Mouse (Mus musculus): ENCODE data around the gene Myo15b. TPM values are rescaled to one million over a fixed set of nuclear protein-coding genes. Genes with fewer than 3 reads are reported as not detected.
"Not testable (repeated sequence)": the region's sequence is repeated elsewhere in the genome, so short reads cannot be mapped to it uniquely, and the experiment has no call there.

The Myo15b gene
- total RNA-seq, 2 experiments from 2014 or later, result not detected

GRCm38 (mm10) chr11:115830550-115831325 lies 27.5 kb upstream of the Myo15b start:
- no peak for ATAC-seq (replicated peaks; ENCODE audit: low FRiP score, poor library complexity, severe bottlenecking)

- no peak for ATAC-seq (replicated peaks; ENCODE audit: low FRiP score, poor library complexity, severe bottlenecking)
Measured at GRCm38 (mm10) chr11:115831518-115831917, 26.7 kb upstream of the Myo15b start.

GRCm38 (mm10) chr11:115832064-115832463 lies 26.1 kb upstream of the Myo15b start:
- ATAC-seq (replicated peaks; ENCODE audit: low FRiP score, poor library complexity, severe bottlenecking), result no peak

DNA sequence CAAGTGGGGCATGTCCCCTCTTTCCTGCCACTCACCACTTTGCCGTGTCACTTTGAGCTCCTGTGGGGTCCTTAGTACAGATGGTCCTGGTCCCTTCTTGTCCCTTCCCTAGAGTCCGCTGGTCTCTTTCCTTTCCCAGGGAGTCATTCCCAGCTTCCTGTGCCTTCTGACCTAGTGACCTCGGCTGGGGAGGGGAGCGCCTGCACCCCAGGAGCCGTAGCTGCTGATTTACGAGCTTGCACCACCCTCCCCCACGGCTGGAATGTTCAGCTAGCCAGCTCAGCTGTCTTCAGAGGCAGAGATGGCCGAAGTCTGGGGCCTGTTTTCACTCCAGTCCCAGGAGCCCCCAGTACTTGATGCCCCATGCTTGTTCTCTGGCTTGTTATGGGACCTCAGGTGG lies 25.7 kb upstream of the Myo15b start:
- no peak for ATAC-seq (replicated peaks; ENCODE audit: low FRiP score, poor library complexity, severe bottlenecking)

DNA sequence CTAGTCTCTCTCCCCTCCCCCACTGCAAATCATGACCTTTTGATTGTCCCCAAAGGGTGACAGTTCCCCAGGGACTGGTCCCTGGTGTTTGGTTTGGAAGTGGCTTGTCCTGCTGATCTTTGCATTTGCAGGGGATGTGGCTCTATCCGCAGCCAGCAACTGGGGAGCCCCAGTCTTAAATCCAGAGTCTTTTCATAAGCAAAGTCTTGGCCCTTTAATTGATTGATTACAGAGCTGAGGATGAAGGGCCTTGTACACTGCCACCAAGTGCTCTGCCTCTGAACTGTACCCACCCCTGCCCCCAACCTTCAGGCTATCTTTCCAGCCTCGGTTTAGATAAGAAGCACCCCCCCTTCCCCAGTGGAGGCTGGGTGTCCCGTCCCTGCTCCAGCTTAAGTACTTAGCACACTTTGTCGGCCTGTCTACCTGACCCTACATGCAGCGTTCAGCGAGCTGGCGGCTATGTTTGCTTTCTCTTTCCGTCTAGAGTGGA lies 25.1 kb upstream of the Myo15b start:
- no peak for ATAC-seq (replicated peaks; ENCODE audit: low FRiP score, poor library complexity, severe bottlenecking)

- no peak for ATAC-seq (replicated peaks; ENCODE audit: low FRiP score, poor library complexity, severe bottlenecking)
Measured at GRCm38 (mm10) chr11:115834033-115834432, 24.2 kb upstream of the Myo15b start.

GRCm38 (mm10) chr11:115836656-115837395 lies 21.4 kb upstream of the Myo15b start:
- no peak for ATAC-seq (replicated peaks; ENCODE audit: low FRiP score, poor library complexity, severe bottlenecking)

GRCm38 (mm10) chr11:115837606-115838345 lies 20.4 kb upstream of the Myo15b start:
- no peak for ATAC-seq (replicated peaks; ENCODE audit: low FRiP score, poor library complexity, severe bottlenecking)

DNA sequence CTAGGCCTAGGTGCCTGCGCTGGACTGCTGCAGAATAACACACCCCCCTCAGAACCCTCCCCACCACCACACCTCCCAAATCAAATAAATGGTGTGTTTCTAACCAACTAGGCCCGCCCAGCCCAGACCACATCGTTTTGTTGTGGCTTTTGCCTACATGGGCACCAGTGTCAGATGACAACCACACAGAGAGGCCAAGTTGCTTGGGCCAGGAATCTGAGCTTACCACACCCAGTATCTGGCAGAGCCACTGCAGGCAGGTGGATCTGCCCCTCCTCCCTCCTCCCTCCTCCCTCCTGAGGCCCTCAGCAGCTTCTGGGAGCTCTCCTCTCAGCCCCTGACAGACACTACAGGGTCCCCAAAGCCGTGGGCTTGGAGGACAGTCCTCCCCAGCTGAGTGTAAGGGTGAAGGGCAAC lies 19.3 kb upstream of the Myo15b start:
- no peak for ATAC-seq (replicated peaks; ENCODE audit: low FRiP score, poor library complexity, severe bottlenecking)

DNA sequence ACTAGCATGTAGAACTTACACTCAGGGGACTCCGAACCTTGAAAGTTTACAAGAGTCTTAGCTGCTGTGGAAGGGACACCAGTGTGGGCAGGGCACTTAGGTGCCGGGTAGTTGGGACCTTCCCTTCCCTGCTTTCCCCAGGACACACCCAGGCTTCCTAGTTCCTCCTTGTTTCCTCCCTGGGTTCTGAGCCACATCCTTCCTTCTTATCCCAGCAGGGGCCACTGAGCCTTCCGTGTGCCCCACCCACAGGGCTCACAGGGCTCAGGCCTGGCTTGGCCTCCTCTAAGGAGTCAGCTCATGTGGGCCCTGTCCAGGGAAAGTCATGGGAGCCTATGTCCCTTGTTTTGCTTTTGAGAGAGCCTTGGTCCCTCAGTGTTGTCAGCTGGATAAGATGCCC lies 18.5 kb upstream of the Myo15b start:
- no peak for ATAC-seq (replicated peaks; ENCODE audit: low FRiP score, poor library complexity, severe bottlenecking)

DNA sequence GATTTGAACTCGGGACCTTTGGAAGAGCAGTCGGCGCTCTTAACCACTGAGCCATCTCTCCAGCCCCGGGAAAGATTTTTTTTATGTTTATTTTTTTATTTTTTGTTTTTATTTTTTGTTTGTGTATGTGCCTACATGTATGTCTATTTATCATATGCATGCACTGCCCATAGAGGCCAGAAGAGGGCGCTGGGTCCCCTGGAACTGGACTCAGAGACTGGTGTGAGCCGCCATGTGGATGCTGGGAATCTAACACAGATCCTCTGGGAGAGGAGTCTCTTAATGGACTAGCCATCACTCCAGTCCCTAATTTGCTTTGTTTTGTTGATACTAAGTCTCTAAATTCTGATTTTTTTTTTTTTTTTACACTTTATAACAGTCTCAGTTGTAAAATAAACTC lies 17.2 kb upstream of the Myo15b start:
- ATAC-seq (replicated peaks; ENCODE audit: low FRiP score, poor library complexity, severe bottlenecking), result no peak

GRCm38 (mm10) chr11:115841961-115842550 lies 16.1 kb upstream of the Myo15b start:
- ATAC-seq (replicated peaks; ENCODE audit: low FRiP score, poor library complexity, severe bottlenecking), result peak; percentile 95

DNA sequence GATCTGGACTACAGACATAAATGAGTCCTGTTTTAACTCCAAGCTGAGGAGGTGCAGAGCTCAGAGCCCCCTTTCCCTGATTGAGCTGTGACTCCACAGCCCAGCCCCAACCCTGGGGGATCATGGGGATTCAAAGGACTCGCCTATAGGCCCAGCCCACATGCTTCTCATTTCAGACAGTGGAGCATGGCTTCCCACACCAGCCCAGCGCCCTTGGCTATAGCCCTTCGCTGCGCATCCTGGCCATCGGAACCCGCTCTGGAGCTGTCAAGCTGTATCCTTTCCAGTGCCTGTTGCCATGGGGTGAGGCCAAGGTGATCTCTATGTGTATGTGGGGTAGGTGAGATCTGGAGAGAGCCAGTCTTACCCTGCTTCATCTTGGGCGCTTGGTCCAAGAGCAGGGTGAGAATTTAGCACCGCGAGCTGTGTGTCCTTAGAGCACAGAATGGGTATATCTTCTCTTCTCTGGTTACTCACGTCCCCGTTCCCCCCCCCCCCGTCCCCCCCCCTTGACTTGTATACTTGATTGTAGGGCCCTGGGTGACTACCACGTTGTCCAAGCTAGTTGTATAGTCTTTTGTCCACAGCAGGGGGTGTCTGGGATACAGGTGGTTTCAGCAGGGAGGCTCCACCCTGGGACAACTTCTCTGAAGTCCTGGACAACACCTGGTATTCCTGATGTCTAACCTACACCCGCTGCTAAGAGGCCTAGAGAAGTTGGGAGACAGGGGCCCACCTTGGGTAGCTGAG lies 14.9 kb upstream of the Myo15b start:
- no peak for ATAC-seq (replicated peaks; ENCODE audit: low FRiP score, poor library complexity, severe bottlenecking)

GRCm38 (mm10) chr11:115843891-115844239 lies 14.3 kb upstream of the Myo15b start:
- no peak for ATAC-seq (replicated peaks; ENCODE audit: low FRiP score, poor library complexity, severe bottlenecking)

DNA sequence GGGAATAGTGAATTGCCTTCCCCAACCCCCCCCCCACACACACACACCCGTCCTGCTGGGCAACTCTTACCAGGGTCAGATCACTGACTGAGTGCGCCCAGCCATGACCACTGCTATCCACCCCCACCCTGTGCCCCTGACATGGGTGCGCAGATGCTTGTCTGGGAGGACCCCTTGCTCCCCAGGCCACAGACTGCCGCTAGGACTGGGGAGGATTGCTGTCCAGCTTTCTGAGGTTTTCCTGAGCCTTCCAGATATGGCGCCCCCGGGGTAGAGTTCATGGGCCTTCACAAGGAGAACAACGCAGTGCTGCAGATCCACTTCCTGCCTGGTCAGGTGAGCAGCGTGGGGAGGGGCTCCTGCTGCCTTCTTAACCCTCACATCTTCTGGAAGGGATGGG lies 14.0 kb upstream of the Myo15b start:
- no peak for ATAC-seq (replicated peaks; ENCODE audit: low FRiP score, poor library complexity, severe bottlenecking)

DNA sequence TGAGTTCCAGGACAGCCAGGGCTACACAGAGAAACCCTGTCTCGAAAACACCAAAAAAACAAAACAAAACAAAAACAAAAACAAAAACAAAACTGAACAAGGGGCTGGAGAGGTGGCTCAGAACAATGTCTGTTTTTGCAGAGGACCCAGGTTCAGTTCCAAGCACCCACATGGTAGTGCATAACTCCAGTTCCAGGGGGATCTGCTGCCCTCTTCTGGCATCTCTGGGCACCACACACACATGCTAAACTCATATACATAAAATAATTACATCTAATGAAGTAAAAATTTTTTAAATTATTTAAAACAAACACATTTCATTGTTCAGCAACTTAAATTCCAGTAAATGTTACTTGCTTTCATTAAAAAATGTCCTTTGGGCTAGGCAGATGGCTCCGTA lies 12.4 kb upstream of the Myo15b start:
- no peak for ATAC-seq (replicated peaks; ENCODE audit: low FRiP score, poor library complexity, severe bottlenecking)

- no peak for ATAC-seq (replicated peaks; ENCODE audit: low FRiP score, poor library complexity, severe bottlenecking)
Measured at GRCm38 (mm10) chr11:115854674-115855073, 3.5 kb upstream of the Myo15b start.

DNA sequence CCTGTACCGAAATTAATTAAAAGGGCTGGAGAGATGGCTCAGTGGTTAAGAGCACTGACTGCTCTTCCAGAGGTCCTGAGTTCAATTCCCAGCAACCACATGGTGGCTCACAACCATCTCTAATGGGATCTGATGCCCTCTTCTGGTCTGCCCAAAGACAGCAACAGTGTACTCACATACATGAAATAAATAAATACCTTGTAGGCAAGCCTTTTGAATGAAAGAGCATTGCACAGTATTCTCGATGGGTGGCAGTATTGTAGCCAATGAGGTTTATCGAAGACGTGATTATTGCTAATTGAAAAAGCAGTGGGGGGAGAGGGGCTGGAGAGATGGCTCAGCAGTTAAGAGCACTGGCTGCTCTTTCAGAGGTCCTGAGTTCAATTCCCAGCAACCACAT lies 1.1 kb upstream of the Myo15b start:
- not testable (repeated sequence) for ATAC-seq (replicated peaks; ENCODE audit: low FRiP score, poor library complexity, severe bottlenecking)

DNA sequence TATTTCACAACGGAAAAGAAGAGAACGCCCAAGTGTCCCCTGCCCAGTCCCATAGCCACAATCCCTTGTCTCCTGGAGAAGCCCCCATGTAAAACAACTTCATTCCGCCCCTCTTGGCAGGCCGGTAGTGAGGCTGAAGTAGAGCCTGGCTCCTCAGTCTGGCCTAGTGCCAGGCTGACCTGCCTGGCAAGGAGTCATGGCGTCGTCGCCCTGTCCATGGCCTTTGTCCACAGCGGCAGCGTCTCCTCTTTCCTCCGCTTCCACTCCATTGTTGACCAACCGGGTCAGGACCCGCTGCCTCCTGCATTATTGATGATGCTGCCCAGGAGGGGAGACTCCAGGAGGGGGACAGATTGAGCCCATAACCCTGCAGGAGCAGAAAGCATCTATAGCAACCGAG lies 270 bp upstream of the Myo15b start:
- ATAC-seq (replicated peaks; ENCODE audit: low FRiP score, poor library complexity, severe bottlenecking), result no peak

Data from erythroid progenitor cell, adult 5-6 weeks (primary cell).